Mouse (Mus musculus): ENCODE measurements at regions not wholly inside any gene's neighbourhood (a gene's known extent, or its start where the extent isn't known, plus 50 kb on each side); places are given as distances from the start of the nearest gene placed in this dataset.

DNA sequence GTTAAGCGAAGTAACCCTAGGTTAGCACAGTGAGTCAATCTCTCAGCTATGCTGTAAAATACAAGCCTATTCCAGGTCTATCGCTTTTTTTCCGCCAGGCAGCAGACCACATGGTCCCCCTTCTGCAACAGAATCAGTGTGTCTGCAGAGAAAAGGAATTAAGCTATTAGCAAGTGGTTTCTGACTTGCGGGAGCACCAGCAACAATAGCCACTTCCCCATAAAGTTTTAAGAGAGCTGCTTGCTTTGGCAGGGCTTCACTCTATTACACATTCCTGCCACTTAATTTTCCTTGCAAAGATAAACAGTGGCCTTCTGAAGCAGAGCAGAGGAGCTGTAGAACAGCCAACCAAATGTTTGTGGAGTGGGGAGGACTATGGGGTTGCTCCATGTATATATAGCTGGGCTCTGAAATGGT, 59.8 kb upstream of the Osmr start:
- DNase-seq = peak; percentile 14

- no peak for DNase-seq
Measured at GRCm38 (mm10) chr15:6941491-6941890, 66.7 kb upstream of the Osmr start.

DNA sequence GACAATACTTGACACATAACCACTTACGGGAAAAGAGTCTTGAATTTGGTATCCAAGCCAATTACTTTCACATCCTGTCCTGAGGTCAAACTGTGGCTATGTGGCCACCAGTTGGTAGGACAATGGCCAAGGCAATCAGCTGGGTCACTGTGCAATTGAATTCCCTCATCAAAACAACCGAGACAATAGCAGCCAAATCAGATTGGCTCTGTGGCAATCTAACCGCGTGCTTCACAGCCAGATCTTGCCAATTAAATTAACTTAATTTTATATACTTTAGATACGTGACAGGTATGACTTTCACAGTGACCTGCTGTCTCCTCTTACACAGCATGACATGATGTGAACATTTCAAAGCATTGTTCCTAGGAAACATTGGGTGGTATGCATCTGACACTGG, 74.5 kb upstream of the Osmr start:
- peak; percentile 15 for DNase-seq

GRCm38 (mm10) chr15:6949686-6950085, 74.9 kb upstream of the Osmr start:
- DNase-seq = no peak

GRCm38 (mm10) chr15:6950503-6950902, 75.7 kb upstream of the Osmr start:
- DNase-seq = no peak

GRCm38 (mm10) chr15:6953556-6953955, 78.8 kb upstream of the Osmr start:
- DNase-seq = no peak

- no peak for DNase-seq
Measured at GRCm38 (mm10) chr15:6953970-6954791, 79.4 kb upstream of the Osmr start.

DNA sequence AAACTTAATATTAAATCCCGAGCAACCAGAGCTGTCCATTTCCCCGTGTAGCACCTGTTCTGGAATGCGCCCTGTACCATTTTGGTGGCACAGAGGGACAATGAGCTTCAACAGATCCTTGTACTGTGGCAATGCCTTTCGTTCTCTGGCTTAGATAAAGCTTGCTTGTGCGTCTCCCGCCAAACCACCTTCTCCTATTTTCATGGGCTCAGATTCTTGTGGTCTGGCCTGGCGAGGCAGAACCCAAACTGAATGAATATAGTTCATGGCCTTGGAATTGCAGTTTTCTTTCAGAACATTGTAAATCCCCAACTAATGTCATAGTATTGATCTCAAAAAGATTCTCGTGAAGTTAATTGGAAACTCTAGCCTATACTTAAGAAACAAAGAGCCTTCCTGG, 85.1 kb upstream of the Osmr start:
- no peak for DNase-seq

DNA sequence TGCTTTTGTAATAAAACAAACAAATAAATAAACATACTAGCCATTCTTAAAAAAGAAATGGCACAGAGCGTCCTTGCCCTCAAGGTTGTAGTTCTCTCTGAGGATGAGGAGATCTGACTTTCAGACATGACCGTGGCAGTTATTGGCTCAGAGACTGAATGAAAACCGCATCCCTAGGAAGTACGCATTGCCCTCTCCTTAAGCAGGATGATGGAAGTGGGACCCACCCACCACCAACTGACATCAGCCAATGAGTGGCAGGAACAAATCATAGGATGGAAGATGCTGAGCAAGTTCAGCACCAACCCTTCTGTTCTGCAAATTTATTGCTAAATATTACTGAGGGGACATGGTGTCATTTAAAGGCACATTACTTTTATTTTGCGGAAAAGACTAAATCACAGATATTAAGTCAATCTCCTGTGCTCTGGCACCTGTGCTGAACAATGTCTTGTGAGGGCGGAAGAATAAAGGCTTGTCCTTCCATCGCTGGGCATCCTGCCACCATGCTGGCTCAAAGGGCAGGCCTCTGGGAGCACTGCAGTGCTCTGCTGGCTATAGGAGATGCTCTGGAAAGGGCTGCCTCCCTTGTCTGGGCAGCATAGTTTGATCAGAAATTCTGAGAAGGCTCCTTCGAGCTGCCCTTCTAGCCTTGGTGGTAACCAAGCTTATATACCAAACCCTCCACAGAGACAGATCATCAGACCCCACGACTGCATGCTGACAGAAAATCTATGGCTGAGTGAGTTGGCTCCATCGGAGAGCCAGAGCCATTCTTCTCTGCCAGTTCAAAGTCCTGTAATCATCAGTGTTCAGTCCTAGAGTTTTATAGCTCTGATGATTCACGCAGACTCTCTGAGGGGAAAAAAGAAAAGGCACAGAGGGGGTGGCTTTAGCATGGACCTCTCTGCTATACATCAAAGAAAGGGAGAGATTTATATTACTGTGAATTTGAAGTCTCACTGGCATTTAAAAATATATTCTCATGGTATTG, 86.3 kb upstream of the Osmr start:
- DNase-seq = no peak

GRCm38 (mm10) chr15:6964635-6965034, 89.9 kb upstream of the Osmr start:
- peak; percentile 36 for DNase-seq

DNA sequence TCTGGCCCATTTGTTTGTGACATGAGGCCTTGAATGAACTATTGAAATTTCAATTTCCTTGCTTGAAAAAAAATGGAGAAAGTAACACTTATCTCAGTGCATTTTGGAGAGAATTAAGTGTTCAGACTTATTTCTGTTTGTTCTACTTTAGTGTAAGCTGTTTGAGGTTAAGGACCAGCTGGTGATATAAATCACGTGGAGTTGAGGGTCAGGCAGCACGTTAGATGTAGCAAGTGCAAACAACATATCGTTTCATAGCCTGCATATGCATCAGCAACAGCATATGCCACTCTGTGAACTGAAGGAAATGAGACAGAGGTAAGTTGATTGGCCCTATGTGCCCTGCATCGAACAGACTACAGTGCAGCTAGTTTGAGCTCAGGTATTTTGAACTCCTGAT, 90.7 kb upstream of the Osmr start:
- DNase-seq = no peak

DNA sequence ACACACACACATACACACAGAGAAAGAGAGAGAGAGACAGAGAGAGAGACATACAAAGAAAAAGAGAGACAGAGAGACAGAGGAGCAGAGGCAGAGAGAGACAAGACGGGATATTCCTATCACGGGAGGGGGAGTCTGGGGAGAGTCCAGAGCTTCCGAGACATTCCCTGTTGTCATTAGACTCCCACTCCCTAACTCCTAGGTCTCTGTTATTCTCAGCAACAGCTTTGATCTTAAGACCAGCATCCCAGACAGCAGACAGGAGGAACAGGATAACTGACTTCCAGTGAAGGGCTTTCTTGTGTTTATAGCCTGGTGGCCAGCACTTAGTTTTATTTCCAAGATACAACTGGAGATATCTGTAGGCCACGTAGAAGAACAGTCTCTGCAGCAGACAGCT, 99.6 kb upstream of the Osmr start:
- no peak for DNase-seq

DNA sequence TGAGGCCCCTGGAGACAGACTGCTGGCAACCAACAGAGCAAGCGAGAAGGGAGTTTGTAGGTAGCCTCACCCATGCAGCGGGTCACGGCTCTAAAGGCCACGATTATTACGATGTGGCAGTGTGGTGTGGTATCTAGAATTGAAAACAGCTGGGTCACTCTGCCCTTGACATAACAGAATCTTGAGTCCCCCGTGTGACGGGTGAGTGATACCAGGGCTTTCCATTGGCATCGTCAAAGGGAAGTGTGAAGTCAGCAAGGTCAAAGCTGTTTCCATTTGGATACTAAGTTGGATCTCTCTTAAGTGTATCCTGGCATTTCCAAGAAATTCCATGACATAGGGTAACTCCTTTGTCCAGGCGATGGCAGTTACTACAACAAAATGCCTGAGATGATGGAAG, 106.7 kb upstream of the Osmr start:
- DNase-seq = no peak

DNA sequence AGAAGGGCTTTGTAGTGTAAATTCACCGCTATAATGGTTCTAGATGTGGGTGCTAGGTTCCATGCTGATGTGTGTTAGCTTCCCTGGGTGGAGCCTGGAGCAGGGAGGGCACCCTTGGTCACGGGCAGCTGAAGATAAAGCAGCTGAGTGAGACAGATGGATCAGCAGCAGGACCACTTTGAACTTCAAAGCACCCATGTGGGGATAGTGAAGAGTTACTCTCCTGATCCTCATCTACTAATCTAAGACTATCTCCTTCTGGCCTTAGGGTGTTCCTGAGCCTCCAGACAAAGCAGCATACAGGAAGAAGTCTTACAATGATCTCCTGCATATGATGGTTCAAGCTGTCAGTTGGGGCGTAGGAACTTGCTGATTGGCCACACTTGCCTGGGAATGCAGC, 107.1 kb upstream of the Lifr start:
- DNase-seq = no peak

DNA sequence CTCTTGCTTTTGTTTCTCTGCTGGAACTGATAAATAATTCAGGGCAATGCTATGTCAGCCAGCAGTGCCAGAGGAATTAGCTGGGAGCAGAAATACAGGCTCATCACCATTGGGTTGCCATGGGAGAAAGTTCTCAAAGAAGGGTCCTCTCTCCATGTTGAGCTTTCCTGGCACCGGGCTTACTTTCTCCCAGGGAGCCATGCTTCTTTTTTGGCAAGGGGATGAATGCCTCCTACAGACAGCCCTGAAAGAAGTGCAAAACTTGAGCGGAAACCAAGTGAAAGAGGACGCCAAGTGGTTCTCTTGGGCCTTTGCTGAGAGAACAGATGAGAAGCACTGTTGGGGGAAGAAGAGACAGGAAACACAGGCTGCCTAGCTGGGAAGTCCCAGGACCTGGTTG, 102.2 kb upstream of the Lifr start:
- DNase-seq = peak; percentile 67

DNA sequence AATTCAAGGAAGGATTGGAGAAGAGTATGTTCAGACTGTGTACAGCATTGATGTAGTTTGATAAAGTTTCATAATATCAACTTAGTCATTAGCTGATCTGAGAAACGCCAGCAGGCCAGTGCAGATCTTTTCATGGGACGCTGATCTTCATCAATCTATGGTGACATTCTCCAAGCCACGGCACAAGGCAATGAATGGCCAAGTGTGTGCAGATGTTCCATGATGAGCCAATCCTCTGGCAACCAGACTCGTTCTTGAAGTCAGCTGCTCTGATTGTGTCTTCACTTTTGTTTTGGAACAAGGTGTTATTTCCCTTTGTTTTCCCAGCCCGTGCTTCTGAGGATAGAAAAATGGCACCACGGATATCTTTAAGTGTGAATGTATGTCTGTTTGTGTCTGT, 101.3 kb upstream of the Lifr start:
- peak; percentile 40 for DNase-seq

- DNase-seq = no peak
Measured at GRCm38 (mm10) chr15:6993226-6993625, 97.2 kb upstream of the Lifr start.

DNA sequence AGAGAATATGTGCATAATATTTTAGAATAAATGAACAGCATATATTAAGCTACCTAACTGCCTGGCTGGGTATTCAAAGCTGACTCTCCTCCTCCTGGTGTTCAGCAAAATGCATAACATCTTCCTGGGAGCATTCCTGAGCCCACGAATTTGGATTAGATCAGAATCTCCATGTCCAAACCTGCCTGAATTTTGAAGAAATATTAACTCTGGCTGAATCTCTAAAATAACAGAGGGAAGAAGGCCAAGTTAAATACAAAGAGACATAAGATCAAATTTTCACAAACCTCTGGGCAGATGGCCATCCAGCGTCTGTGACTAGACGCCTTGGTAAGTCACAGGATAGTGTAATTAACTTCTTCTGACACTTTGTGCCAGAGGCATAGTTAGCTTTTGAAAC, 95.2 kb upstream of the Lifr start:
- DNase-seq = no peak

GRCm38 (mm10) chr15:6997871-6998270, 92.5 kb upstream of the Lifr start:
- no peak for DNase-seq

DNA sequence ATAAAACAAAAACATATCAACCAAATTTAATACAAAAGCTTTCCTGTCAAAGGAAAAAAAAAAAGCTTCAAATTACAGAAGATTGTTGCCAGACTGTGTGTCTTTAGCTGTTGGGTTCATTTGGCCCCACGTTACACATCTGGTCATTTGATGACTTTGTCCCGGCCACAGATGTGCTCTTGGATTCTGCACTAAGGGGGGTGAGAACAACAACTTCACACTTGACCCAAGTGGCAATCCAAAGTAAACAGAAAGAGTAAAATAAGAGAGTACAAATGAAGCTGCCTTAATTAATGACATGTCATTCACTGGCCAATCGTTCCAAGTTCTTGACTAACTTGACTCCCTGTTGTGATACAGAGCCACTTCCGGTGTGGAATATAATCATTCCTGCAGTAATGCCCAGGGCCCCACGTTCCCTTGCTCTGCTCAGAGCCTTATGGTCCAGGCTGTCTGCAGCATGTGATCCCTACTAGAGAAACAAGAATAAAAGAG, 91.8 kb upstream of the Lifr start:
- no peak for DNase-seq

GRCm38 (mm10) chr15:6999667-7000066, 90.7 kb upstream of the Lifr start:
- DNase-seq = no peak

GRCm38 (mm10) chr15:7002226-7002625, 88.2 kb upstream of the Lifr start:
- DNase-seq = peak; percentile 68

DNA sequence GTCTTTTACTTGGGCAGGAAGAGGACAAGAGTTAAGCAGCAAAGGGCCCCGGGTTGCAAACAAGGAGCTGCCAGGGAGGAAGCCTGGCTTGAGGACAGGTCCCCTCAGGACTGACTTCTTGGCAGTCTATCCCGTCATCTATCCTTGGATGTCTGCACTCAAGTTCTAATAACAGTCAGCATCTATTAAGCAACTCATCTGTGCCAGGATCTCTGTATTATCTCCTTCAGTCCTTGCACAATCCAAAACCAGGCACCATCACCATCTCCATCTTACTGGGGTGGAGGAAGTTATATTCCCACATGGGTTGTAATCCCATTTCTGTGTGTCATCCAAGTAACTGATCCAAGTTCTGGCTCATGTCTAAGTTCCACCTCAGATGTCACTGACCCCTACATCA, 87.1 kb upstream of the Lifr start:
- peak; percentile 51 for DNase-seq

Measured in gastrocnemius, postnatal 25 days (tissue).